Mouse (Mus musculus): ENCODE results near the gene Reps1.

DNA sequence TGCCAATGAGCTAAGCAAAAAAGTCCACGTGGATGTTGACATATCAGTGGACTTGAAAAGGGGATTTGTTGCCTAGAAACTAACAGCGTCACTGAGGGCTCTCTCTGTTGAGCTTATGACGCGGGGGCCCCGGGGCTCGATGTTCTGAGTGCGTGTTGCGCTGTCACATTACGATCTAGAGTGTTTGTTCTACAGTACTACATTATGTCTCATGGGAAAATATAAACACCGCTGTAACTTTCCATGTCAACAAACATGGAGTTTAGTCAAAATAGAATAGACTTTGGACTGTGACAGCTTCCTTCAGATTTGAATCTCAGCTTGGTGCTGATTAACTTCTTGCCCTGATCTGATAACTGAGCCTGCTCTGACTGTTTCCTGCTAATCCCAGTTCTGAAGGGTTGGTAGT lies 10.4 kb downstream of the Reps1 start:
- TF ChIP-seq FOSL1 (IDR thresholded peaks at IDR 0.05; ENCODE audit: insufficient read depth, low read length, poor library complexity, severe bottlenecking), result no peak
- TF ChIP-seq CTCF (IDR thresholded peaks at IDR 0.05; ENCODE audit: control insufficient read depth, insufficient read depth, insufficient read length), result no peak
- TF ChIP-seq MAX (IDR thresholded peaks at IDR 0.05), result no peak
- no peak for TF ChIP-seq USF1 (IDR thresholded peaks at IDR 0.05; ENCODE audit: low read depth)
- TF ChIP-seq MYOG (IDR thresholded peaks at IDR 0.05; ENCODE audit: control insufficient read depth, extremely low read depth, insufficient read length), result no peak
- TF ChIP-seq CEBPB (IDR thresholded peaks at IDR 0.05; ENCODE audit: low read depth), result no peak
- TF ChIP-seq MYOD1 (IDR thresholded peaks at IDR 0.05; ENCODE audit: control insufficient read depth, insufficient read length, low read depth), result no peak

Data from C2C12 (cell line).